Mouse (Mus musculus): Measurements from ENCODE around the gene Prss16.

DNA sequence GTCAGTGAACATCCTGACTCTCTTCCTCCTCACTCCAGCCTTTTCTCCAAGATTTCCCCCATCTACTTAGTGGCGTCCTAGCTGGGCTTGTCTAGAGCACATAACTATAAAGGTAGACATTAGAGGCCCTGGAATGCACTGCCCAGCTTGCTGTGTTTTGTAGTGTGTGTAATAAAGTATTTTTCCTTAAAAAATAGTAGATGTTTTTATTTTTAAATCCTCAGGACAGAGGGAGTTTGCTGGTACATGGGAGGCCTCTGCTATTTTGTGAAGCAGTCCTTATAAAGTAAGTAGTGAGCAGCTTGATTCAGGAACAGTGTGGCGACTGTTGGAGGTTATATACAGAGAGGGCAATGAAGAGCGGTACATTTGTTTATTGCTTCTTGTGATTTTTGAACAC is 835 bp downstream of the Prss16 start:
- TF ChIP-seq CTCF (IDR thresholded peaks at IDR 0.05; ENCODE audit: extremely low read depth, insufficient read depth, insufficient read length, insufficient replicate concordance) (no peak), POLR2A (IDR thresholded peaks at IDR 0.05; ENCODE audit: low read depth, low read length) (no peak)
